Mouse (Mus musculus) ES-E14 (cell line): ENCODE measurements around the gene Mlec. TPM values are rescaled to one million over a fixed set of nuclear protein-coding genes. Genes with fewer than 3 reads are reported as not detected.

Experiments
- DNase-seq: peaks from one replicate; pipeline ENCODE4 v3.0.0-alpha.2; 2013; ENCODE audit warnings: low read depth, low spot score
- H3K27ac ChIP-seq: 2 replicates; pipeline ENCODE4 v1.5.1; 2012; ENCODE audit warnings: low read depth, mild to moderate bottlenecking, low read length, moderate library complexity, mixed read lengths; ENCODE audit not compliant: poor library complexity, insufficient read depth, severe bottlenecking
- H3K36me3 ChIP-seq: 2 replicates; pipeline ENCODE4 v1.6.1; 2012; ENCODE audit warnings: mild to moderate bottlenecking, low read length, moderate library complexity, mixed read lengths; ENCODE audit not compliant: control insufficient read depth, poor library complexity, insufficient read depth, severe bottlenecking
- H3K4me1 ChIP-seq, 2 experiments: fragments of 150-350 bp in 1 of 2; sonication (generic) in 1 of 2; 2 replicates each; pipeline ENCODE4 v1.6.1; 2012; ENCODE audit warnings: low read length in 2 of 2, mild to moderate bottlenecking in 1 of 2, mixed read lengths in 1 of 2; ENCODE audit not compliant: control insufficient read depth in 2 of 2, insufficient read depth in 2 of 2, poor library complexity in 1 of 2
- H3K4me3 ChIP-seq, 2 experiments: fragments of 150-350 bp in 1 of 2; sonication (generic) in 1 of 2; 2 replicates each; pipeline ENCODE4 v1.5.1; 2012; ENCODE audit warnings: low read length in 2 of 2, low read depth in 1 of 2, mild to moderate bottlenecking in 1 of 2, mixed read lengths in 1 of 2; ENCODE audit not compliant: insufficient read depth in 1 of 2, poor library complexity in 1 of 2, severe bottlenecking in 1 of 2
- H3K9ac ChIP-seq: 2 replicates; pipeline ENCODE4 v1.6.1; 2012; ENCODE audit warnings: low read depth, mild to moderate bottlenecking, low read length, mixed read lengths; ENCODE audit not compliant: poor library complexity, insufficient read depth, severe bottlenecking
- H3K9me3 ChIP-seq: fragments of 150-350 bp; sonication (generic); 2 replicates; pipeline ENCODE4 v1.6.1; 2012; ENCODE audit warnings: low read depth, mild to moderate bottlenecking, low read length; ENCODE audit not compliant: control insufficient read depth, insufficient read depth
- CHD2 ChIP-seq: IDR thresholded peaks from 2 replicates; pipeline ENCODE4 v1.6.1; 2014; ENCODE audit warnings: mild to moderate bottlenecking, low read depth, low read length, inconsistent platforms
- HCFC1 ChIP-seq: IDR thresholded peaks from 2 replicates; pipeline ENCODE4 v1.6.1; 2012; ENCODE audit warnings: low read length, inconsistent platforms, borderline replicate concordance; ENCODE audit not compliant: insufficient read depth
- MAFK ChIP-seq: IDR thresholded peaks from 2 replicates; pipeline ENCODE4 v1.6.1; 2014; ENCODE audit warnings: mild to moderate bottlenecking, low read depth, low read length, inconsistent platforms; ENCODE audit not compliant: insufficient read depth
- ZC3H11A ChIP-seq: IDR thresholded peaks from 2 replicates; pipeline ENCODE4 v1.6.1; 2012; ENCODE audit warnings: low read depth, mild to moderate bottlenecking, inconsistent platforms, low read length, borderline replicate concordance
- ZNF384 ChIP-seq: IDR thresholded peaks from 2 replicates; pipeline ENCODE4 v1.6.1; 2012; ENCODE audit warnings: low read depth, low read length, inconsistent platforms
- in situ Hi-C, 2 experiments: fragments of 600-800 bp; cut with MboI; formaldehyde crosslinking; loops; one replicate each; pipeline ENCODE4 v1.15.1; 2025; ENCODE audit warnings: low sequenced_read_pairs in 2 of 2, inconsistent platforms in 1 of 2; ENCODE audit not compliant: unreplicated experiment in 2 of 2
- total RNA-seq: library from RNA; depleted of rRNA; stranded (reverse); fragments of 300-350 nt; gene quantifications from 2 replicates; pipeline ENCODE4 v1.2.3, GENCODE M21; 2012

The Mlec gene
- total RNA-seq, 1 experiment, result 191 TPM

DNA sequence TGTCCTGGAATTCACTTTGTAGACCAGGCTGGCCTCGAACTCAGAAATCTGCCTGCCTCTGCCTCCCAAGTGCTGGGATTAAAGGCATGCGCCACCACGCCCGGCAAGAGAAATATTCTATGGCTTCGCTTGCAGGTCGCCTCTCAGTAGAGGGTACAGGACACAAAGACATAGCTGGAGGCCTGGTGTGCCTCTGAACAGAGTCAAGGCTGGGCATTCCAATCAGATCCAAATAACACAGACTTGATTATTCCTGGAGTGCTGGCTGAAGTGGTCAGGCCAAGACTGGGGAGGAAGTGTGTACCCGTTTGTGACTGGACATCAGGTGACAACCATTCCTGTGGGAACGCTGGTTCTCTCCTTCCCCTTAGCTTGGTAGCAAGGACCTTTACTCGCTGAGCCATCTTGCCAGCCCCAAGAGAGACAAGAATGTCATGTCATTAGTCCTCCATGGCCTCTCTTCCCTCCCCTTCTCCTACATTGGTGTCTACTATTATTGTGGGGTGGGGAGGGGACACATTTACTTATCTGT lies 15.7 kb downstream of the Mlec start:
- TF ChIP-seq MAFK, result no peak
- TF ChIP-seq HCFC1, result no peak
- no peak for TF ChIP-seq CHD2
- TF ChIP-seq ZC3H11A, result no peak
- no peak for TF ChIP-seq ZNF384
- in situ Hi-C loops, result no loop called here
- Histone ChIP-seq H3K27ac (0 out of 2 replicates have a peak overlapping the region, but pooled peaks have one; percentile 0), H3K4me1 (peaks cover 3 to 35% of the 10 kb centered on the region in 2 experiments), H3K36me3 (peaks cover 15% of the 10 kb centered on the region), H3K4me3 (no peak overlapping the region), H3K9me3 (no peaks in the 10 kb centered on the region), H3K9ac (no peak overlapping the region)
- DNase-seq, result no peak

- Histone ChIP-seq H3K27ac (peak overlapping the region; percentile 48; the same call in 1 of the 2 replicates), H3K4me1 (peaks cover 3 to 32% of the 10 kb centered on the region in 2 experiments; a peak in 3 of 4 replicates), H3K9me3 (no peaks in the 10 kb centered on the region), H3K36me3 (peaks cover 3% of the 10 kb centered on the region; the same call in 1 of the 2 replicates), H3K4me3 (no peak overlapping the region), H3K9ac (no peak overlapping the region)
- no peak for DNase-seq
- in situ Hi-C loops, result no loop called here
- TF ChIP-seq HCFC1, result no peak
- TF ChIP-seq CHD2, result no peak
- TF ChIP-seq ZNF384, result no peak
- no peak for TF ChIP-seq MAFK
- TF ChIP-seq ZC3H11A, result no peak
Observed at GRCm38 (mm10) chr5:115140726-115141125, 17.3 kb downstream of the Mlec start.

GRCm38 (mm10) chr5:115139124-115139523 lies 18.9 kb downstream of the Mlec start:
- in situ Hi-C loops, result no loop called here
- no peak for TF ChIP-seq MAFK
- no peak for TF ChIP-seq ZC3H11A
- TF ChIP-seq HCFC1, result no peak
- no peak for TF ChIP-seq ZNF384
- TF ChIP-seq CHD2, result no peak

DNA sequence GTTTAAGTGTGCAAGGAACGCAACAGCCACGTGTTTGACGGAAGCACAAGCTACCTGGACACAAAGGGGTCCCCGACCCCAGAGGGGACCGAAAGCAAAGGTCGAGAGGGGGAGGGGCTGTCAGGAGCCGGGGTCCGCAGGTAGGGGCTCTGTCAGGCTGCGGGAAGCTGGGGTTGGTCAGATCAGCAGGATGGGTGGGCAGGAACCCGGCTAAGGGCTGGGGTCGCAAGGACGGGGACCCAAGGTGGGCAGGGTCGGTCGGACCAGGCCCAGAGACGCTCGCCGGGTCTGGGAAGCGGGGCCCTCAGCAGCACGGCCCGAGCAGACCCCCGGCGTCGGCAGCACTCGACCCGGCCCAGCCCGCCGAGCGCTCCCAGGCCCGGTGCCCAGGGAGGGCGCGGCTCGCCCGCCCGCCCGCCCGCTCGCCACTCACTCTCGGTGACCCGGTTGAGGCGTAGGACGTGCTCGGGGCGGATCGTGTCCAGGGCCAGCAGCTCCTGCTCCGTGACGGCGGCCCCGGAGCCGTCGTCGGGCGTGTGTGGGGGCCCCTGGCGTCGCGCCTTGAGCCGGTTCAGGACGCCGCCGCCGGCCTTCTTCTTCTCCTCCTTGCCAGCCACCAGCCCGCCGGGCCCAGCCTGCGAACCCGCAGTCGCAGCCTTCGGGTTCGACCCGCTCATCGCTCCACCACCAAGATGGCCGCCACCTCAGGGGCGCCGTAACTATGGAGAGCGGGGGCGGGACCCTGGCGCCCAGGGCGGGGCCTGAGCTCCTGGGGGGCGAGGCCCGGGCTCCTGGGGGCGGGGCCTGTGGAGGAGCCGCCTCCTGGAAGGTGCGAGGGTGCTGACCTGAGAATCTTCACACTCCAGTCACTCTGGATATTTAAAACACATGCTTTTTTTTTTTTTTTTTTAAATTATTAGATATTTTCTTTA lies 23.5 kb downstream of the Mlec start, which contains the start of gene Unc119b:
TSS of gene Unc119b (minus strand) at position 742 of the 932 bp plus-strand sequence.
- in situ Hi-C loops, result no loop called here
- Histone ChIP-seq H3K9me3 (no peaks in the 10 kb centered on the region), H3K36me3 (peaks cover 8% of the 10 kb centered on the region; the same call in 1 of the 2 replicates), H3K4me3 (peak within 1 kb of the TSS; percentile 80 to 99), H3K27ac (no peak within 1 kb of the TSS), H3K4me1 (peaks cover 0 to 4% of the 10 kb centered on the region in 2 experiments; a peak in 2 of 4 replicates), H3K9ac (peak within 1 kb of the TSS; percentile 98)
- TF ChIP-seq ZC3H11A, result no peak
- peak; percentile 34; the same call in 1 of the 2 replicates for TF ChIP-seq CHD2
- peak; percentile 52; the same call in 1 of the 2 replicates for TF ChIP-seq HCFC1
- no peak for TF ChIP-seq MAFK
- TF ChIP-seq ZNF384, result no peak
- DNase-seq, result peak; percentile 86

More at GRCm38 (mm10) chr5:115139124-115139523, 18.9 kb downstream of the Mlec start:
- no peak overlapping the region for H3K9ac ChIP-seq
- H3K9me3 ChIP-seq, result no peaks in the 10 kb centered on the region
- H3K4me3 ChIP-seq, result no peak overlapping the region
- H3K4me1 ChIP-seq, result peaks cover 3 to 18% of the 10 kb centered on the region in 2 experiments; a peak in 3 of 4 replicates
- H3K27ac ChIP-seq, result no peak overlapping the region
- no peak for DNase-seq
- no peaks in the 10 kb centered on the region for H3K36me3 ChIP-seq
